Mouse (Mus musculus): ENCODE measurements around the gene Gm7879.
"Not testable (repeated sequence)": the region's sequence is repeated elsewhere in the genome, so short reads cannot be mapped to it uniquely, and the experiment has no call there.

The Gm7879 gene

DNA sequence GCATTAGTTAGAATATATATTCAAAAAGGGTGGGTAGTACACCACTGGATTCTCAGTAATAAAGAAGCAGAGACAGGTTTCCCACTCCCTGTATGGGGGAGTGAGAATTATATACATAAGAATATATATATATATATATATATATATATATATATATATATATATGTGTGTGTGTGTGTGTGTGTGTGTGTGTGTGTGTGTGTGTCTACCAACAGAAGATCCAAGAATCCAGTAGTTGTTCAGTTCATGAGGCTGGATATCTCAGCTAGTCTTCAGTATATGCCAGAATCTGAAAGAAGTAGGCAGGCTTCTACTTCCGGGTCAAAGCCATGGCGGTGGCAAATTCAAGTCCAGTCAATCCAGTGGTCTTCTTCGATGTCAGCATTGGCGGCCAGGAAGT lies at the start of gene Gm7879:
Gene Gm7879, plus strand, starts transcription at position 301 of the 400 bp plus-strand sequence.
- CTCF ChIA-PET, result not testable (repeated sequence)

GRCm38 (mm10) chr5:43863642-43864041 lies 49.3 kb upstream of the Gm7879 start:
- CTCF ChIA-PET, result no interaction called here

GRCm38 (mm10) chr5:43865316-43865715 lies 47.6 kb upstream of the Gm7879 start:
- CTCF ChIA-PET, result no interaction called here

DNA sequence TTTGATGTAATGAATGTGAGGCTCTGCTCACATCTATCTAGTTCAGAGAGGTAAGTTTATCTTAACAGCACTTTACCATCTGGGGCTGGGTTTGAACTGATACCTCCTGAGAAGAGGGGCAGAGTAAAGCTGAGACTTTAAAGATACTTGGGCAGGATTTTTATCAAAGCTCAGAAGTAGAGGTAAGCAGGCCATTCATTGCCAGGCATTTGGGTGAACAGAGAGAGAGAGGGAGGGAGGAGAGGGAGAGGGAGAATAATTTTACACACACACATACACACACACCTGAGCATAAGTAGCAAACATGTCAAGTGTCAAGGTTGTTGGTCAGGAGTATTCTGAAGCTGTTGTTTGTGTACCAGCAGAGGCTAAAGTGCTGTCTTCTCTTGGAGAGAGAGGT lies 44.7 kb upstream of the Gm7879 start, which contains the start of gene Cd38:
Gene Cd38, plus strand, starts transcription at position 301 of the 400 bp plus-strand sequence.
- CTCF ChIA-PET, result no interaction called here

DNA sequence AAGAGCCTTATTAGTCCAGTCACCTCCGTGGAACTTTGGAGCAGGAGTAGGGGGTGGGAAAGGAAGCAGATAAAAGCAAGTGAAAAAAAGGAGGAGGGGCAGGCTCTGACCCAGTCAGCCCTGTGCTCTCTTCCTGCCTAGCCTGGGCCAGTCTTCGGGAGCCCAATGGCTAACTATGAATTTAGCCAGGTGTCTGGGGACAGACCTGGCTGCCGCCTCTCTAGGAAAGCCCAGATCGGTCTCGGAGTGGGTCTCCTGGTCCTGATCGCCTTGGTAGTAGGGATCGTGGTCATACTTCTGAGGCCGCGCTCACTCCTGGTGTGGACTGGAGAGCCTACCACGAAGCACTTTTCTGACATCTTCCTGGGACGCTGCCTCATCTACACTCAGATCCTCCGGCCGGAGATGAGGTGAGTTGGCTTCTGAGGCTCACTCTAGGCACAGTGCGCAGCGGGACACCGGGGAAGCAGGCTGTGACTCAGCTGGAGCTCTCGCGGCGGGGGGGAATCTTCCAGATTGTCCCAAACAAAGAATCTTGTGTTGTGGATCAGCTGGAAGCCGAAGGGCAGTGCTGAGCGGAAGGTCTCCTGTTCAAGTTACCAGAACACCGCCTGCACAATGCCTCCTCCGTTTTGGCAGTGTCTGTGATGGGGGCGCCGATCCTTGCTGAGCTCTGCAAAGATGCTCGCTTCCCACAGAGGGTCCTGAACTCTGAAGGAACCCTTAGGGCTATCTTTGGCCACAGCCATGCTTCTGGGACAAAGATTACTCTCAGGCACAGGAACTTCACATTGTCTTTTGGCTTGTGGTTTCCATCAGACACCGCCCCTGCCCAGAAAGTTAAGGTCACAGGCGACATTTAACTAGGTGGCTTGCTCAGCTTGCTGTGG lies 44.0 kb upstream of the Gm7879 start:
- CTCF ChIA-PET, result interaction anchor here (0.7 kb wide), 2 partner anchors 9 to 13 kb away, joined by 3 to 7 read pairs; no protein-coding TSS in a partner anchor

DNA sequence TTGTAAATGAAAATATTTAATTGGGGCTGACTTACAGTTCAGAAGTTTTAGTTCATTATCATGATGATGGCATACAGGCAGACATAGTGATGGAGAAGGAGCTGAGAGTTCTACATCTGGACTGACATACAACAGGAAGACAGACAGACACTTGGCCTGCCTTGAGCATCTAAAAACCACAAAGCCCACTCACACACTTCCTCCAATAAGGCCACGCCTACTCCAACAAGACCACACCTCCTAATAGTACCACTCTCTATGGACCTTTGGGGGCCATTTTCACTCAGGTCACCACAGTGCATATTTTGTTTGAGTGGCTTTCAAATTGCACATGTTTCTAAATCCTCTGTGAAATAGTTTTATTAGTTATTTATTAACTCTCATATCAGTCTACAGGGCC lies 41.1 kb upstream of the Gm7879 start:
- CTCF ChIA-PET, result no interaction called here

GRCm38 (mm10) chr5:43872652-43873051 lies 40.3 kb upstream of the Gm7879 start:
- CTCF ChIA-PET, result no interaction called here

GRCm38 (mm10) chr5:43882034-43882433 lies 30.9 kb upstream of the Gm7879 start:
- CTCF ChIA-PET, result no interaction called here

GRCm38 (mm10) chr5:43885060-43885820 lies 27.7 kb upstream of the Gm7879 start:
- CTCF ChIA-PET, result interaction anchor here (0.7 to 1.1 kb wide), 2 partner anchors 43 to 48 kb away, joined by 3 to 4 read pairs; no protein-coding TSS in a partner anchor

DNA sequence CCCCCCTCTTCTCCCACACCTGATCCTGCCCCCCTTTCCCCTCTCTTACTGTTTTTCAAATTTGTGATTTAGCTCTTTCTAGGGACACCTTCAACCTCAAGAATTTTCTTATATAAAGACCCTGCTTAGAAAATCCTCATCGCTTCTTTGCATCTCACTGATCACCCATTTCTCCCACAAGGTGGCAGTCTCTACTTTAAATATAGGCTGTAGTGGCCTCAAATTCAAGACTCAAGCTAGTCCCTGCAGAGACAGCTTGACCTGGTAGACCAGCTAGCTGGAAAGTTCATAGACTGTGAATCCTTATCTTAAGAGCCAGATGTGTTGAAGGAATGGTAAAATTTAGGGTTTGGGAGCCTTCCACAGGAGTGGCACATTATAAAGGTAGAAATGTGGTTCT lies 20.6 kb upstream of the Gm7879 start:
- CTCF ChIA-PET, result interaction anchor here (0.9 to 1.2 kb wide), 4 partner anchors 11 to 97 kb away, joined by 3 to 13 read pairs (median 8); no protein-coding TSS in a partner anchor

GRCm38 (mm10) chr5:43894113-43894512 lies 18.8 kb upstream of the Gm7879 start:
- CTCF ChIA-PET, result interaction anchor here (0.9 to 1.6 kb wide), 2 partner anchors 95 to 99 kb away, joined by 3 to 4 read pairs; no protein-coding TSS in a partner anchor

DNA sequence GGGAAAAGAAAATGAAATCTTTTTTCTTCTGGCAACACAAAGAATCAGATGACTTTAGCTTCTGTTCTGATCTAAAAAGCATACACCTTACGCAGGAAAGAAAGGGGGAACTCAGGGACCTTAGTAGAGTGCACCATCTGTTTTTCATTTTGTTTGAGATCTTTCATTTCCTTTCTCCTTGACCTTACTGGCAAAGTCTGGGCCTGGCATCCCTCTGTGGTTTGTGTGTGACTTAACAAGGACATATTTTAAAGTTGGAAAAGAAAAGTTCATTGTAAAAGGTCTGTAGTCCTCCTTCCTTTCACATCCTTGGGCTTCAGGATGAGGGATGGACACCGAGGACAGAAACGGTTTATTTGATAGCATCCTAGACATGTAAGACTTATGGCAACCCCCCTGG lies 17.0 kb upstream of the Gm7879 start:
- CTCF ChIA-PET, result no interaction called here

GRCm38 (mm10) chr5:43904685-43905084 lies 8.3 kb upstream of the Gm7879 start:
- CTCF ChIA-PET, result no interaction called here

DNA sequence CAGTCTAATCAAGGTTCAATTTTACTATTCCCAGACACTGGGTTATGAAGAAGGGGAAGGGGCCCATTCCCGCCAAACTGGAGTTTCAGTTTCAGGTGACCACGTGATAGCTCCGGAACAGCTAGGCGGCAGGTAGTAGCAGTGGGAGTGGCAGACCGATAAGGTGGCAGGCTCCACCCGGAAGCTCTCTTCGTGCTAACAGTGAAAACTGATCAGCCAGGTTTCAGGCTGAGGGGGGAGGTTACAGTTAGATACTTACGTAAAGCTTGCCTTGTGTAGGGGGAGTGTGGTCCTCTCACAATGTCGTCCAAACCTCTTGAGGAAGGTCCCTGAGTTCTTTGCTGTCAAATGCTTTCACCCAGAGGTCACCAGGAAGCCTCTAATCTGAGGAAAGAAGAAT lies 3.7 kb upstream of the Gm7879 start:
- CTCF ChIA-PET, result no interaction called here

DNA sequence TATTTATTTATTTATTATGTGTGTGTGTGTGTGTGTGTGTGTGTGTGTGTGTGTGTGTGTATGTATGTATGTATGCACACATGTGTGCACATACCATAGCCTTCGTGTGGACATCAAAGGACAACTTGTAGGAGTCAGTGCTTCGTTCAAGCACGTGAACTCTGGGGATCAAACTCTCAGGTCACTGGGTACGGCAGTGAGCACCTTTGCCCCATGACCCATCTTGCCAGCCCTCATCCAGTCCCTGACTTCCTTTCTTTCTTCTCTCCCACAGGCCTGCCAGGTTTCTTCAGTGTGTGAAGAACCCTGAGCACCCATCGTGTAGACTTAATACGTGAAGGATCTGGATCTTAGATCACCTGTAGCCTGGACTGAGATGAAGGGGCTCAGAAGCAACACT lies 2.9 kb upstream of the Gm7879 start:
- CTCF ChIA-PET, result no interaction called here

DNA sequence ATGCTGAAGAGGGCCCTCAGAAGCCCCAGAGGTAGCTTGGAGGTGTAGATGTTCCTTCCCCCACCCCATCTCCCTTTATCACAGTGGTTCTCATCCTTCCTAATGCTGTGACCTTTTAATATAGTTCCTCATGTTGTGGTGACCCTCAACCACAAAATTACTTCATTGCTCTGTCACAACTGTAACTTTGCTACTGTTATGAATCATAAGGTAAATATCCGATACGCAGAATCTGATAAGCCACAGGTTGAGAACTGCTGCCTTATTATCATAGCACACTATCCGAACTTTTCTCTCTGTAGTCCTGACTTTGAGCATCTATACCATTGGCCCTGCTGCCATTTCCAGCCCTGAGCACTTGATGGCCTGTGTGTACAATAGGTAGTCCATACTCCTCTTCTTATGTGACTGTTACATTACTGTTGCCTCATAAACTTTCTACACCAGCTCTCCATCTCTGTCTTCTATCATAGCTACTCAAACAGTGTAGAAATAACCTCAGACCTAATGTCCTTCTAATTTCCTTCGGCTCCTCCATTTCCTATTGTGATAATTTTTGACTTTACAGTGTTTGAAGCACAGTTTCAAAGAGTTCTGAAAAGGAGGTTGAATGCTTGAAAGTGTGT lies 2.4 kb downstream of the Gm7879 start:
- CTCF ChIA-PET, result no interaction called here

DNA sequence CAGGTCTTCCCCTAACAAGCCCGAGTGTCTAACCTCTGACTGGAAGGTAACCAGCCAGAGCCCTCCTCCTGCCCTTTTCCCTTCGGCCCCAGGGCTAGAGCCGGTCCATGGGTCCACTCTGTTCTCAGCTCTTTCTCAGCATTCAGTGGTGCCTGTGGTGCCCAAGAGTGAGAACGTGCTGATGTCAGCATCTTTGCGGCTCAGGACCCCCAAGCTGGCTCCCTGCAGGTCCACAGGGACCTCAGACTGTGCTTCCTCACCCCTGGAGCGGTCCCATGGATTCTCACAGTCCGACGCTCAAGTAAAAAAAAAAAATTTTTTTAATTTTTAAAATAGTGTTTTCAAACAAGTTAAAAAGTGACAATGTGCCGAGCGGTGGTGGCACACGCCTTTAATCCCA lies 8.9 kb downstream of the Gm7879 start:
- CTCF ChIA-PET, result interaction anchor here (3.2 kb wide), 1 partner anchor 68 kb away, joined by 26 read pairs; no protein-coding TSS in a partner anchor

- CTCF ChIA-PET, result interaction anchor here (0.7 to 3.2 kb wide), 6 partner anchors 16 to 126 kb away, joined by 4 to 26 read pairs (median 7); no protein-coding TSS in a partner anchor
These were observed 11.0 kb downstream of the Gm7879 start for GRCm38 (mm10) chr5:43923933-43924332.

GRCm38 (mm10) chr5:43927729-43928128 lies 14.8 kb downstream of the Gm7879 start:
- CTCF ChIA-PET, result no interaction called here

- CTCF ChIA-PET, result no interaction called here
These were observed 20.3 kb downstream of the Gm7879 start for GRCm38 (mm10) chr5:43933269-43933668.

GRCm38 (mm10) chr5:43947330-43947977 lies 34.5 kb downstream of the Gm7879 start:
- CTCF ChIA-PET, result interaction anchor here (0.7 to 1.3 kb wide), 2 partner anchors 24 to 49 kb away, joined by 3 to 5 read pairs; no protein-coding TSS in a partner anchor
